Mouse (Mus musculus) ovary, postnatal 14 days (tissue): ENCODE measurements around the gene 1700037H04Rik.

ENCODE experiments used
- DNase-seq: peaks from one replicate; pipeline ENCODE4 v3.0.0; 2022; ENCODE audit warnings: low spot score

Gene 1700037H04Rik

DNA sequence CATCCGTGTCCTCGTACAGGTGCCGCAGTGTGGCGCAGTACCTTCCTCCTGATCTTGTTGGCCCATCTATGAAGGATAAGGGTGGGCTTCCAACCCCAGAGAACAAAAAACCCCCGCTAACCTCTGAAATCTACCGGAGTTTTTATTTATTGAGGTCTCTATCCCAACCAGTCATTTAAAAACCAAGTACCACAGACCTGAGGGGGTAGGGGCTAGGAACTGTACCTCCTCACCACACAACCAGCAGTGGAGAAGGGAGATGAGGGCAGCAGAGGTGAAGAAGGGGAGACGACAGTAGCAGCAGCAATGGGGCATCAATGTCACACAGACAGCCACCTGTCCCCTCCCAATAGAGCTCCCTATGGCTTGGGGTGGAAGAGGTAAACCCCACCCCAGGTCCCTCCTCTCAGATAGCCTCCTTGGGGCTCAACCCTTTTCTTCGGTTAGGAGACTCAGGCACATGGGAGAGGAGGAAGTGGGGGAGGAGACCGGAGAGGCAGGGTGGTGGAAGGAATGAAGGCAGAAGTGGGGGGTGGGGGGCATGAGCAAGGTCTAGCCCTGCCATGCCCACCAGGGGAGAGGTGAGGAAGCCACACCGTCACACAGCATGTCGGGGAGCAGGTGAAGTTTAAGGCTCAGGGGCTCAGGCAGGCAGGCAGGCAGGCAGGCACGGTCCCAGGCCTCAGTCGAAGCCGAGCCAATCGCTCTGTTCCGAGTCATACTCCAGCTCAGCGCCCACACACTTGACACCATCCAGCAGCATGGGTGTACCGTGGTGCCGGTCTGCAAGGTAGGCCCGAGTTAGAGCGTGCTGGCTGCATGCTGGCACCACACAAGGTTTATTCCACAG, 13.5 kb downstream of the 1700037H04Rik start:
- no peak for DNase-seq

DNA sequence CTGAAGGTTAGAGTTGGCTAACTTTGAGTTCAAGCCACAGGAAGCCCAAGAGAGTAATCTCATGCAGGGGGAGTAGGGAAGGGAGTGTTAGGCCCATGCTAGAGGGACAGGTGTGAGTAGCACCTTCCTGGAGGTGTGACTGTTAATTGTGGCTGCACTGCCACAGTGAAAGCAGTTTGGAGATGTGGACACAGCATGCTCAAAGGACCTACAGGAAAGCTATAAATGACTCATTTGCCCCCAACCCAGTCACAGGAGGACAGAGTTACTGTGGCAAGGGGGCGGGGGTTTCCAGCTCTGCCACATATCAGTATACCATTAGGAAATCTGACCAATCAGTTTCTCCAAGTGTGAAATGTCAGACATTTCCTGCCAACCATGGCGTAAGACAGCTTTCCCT, 14.3 kb downstream of the 1700037H04Rik start:
- DNase-seq, result no peak

DNA sequence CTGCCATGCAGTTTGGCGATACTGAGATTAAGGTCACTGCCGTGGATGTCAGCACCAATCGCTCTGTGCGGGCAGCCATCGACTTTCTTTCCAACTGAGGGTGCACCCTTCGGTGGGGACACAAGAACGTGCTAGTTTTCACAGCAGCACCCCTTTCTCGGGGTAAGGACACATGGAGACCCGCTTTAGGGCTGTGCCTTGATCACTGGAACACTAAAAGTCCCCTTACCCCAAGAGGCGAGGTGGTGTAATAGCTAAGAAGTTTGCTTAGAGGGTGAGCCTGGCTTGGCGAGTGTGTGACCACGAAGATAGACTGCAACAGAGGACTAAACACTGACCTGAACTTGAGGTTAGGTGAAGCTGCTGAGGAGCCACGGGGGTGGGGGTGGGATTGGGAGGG, 14.8 kb downstream of the 1700037H04Rik start:
- DNase-seq, result no peak

DNA sequence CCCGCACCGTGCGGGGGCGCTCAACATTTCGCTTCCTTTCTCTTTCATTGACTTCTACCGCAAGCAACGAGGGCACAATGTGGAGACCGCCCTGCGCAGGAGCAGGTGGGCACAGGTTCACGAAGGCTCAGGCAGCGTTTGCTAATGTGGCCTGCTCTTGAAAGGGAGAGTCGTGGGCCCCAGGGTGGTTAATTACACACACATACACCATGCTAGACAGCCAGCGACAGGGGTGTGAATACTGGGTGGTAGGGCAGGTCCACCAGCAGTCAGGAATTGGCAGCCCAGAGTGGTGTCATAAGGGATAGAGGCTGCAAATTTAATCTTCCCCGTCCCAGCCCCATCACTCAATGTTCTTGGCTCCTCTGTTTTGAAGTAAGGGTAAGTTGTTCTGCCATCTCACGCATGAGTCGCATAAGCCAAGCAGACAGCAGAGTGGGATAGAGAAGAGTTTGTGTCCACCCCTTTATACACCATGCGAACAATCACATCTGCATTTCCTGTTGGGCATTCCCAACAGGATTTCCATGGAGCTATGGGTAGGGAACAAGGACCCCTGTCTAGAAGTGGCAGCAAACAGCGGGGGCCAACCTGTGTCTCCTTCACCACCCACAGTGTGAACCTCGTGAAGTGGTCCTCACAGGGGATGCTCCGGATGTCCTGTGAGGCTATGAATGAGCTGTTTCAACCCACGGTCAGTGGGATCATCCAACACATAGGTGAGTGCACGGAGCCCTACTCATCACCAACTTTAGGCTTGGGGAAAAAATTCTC, 16.7 kb downstream of the 1700037H04Rik start:
- DNase-seq, result no peak

DNA sequence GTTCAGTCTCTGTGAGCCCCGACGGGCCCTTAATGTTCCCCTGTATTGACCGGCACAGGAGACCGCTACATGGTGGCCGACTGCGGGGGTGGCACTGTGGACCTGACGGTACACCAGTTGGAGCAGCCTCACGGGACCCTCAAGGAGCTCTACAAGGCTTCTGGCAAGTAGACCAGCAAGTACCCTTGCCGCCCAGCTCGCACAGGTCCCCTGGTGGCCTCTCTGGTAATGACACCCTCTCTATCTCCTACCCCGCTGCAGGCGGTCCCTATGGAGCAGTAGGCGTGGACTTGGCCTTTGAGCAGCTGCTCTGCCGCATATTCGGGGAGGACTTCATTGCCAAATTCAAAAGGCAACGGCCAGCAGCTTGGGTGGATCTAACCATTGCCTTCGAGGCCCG, 17.3 kb downstream of the 1700037H04Rik start:
- peak; percentile 80 for DNase-seq

DNA sequence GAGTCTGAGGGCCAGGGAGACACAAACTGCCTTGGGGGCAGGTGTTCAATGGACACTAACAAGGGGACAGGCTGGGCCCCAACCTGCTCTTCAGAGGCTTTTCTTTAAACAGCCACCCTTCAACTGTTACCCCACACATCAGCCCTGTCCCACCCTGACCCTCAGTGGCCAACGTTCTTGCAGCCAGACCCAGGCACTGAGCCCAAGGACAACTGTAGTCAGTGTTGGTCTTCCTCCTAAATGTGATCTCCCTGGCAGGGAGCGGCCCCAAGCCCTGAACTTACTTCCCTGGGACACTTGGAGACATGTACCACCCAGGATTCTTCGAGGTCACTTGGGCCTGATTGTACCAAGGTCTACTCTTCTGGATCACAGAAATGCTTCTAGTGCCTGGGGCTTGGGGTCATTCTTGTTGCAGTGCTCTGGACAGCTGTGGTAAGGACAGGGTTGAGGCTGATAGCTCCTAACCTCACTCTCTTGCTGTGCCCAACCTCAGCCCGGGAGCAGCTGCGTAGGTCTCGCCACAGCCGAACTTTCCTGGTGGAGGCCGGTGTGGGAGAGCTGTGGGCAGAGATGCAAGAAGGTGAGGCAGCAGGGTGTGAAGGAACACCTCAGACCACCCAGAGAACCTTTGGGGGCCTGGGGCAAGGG, 18.4 kb downstream of the 1700037H04Rik start:
- DNase-seq, result no peak

DNA sequence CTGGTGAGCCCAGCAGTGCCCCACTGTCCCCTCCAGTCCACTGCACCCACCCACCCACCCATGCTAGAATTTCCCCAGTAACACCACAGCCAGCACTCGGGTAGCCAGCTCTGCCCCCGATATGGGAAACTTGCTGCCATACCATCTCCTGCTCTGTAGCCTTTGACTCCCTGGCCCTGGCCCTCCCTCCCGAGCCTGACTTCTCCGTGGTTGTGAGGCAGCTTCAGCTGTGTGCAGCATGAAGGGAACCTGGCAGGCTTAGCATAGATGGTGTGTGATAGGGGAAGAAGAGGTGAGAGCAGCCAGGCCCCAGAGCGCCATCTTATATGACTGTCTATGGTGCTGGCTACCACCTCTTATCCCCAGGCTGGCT, 19.4 kb downstream of the 1700037H04Rik start:
- no peak for DNase-seq

DNA sequence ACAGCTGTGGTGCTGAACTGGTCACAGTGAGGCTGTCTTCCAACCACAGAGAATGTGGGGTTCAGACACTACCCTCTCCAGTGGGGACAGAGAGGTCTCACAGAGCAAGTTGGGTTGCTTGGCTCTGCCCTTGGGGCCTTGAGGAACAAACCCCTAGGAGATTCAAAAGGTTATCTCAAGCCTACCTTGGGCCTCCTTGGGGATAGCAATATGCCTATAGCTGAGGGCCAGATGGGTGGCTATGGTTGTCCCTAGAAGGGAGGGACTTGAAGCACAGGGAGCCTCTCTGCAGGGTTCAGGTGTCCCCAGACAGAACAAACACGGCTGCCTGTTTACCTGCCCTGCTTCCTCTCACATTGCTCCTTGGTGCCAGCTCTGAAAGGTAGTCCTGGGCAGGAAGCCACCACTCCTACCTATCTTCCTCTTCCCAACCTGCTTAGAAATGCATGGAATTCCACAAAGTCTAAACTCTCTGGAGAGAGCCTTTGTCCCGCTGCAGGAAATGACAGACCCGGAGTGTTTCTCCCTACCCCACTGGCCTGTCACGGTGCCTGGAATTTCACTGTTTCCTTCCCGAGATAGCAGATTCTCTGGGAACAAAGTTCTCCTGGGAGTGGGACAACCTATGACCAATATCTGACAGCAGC, 19.9 kb downstream of the 1700037H04Rik start:
- no peak for DNase-seq

DNA sequence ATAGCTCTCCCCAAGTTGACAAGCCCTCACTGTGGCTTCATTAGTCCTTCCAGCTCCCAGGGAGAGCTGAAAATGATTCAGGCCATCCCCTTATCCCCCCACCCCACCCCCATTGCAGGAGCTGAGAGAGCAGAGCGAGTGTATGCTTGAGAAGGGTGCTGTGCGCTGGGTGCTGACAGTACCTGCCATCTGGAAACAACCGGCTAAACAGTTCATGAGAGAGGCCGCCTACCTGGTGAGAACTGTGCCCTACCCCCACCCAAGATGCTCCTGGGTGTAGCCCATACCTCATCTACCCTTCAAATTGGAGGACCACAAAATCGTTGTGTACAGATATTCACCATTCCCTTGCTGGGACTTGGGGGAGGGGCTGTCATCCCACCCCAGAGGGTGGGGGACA, 20.6 kb downstream of the 1700037H04Rik start:
- DNase-seq, result no peak

DNA sequence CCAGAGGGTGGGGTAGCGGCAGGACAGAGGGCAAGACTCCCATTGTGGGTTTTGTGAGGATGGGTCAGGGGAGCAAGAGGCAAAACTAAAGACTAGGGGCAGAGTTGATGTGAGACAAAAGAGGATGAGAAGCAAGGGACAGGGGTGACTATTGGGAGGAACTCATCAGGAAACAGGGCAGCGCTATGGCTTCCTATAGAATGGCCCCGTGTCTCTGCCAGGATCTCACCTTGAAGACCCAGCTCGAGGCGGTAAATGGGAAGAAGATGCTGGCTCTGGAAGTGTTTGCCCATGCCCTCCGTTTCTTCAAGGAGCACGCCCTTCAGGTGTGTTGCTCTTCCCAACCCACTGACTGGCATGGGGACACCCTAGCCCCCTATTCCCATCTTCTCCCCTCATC, 21.1 kb downstream of the 1700037H04Rik start:
- no peak for DNase-seq

DNA sequence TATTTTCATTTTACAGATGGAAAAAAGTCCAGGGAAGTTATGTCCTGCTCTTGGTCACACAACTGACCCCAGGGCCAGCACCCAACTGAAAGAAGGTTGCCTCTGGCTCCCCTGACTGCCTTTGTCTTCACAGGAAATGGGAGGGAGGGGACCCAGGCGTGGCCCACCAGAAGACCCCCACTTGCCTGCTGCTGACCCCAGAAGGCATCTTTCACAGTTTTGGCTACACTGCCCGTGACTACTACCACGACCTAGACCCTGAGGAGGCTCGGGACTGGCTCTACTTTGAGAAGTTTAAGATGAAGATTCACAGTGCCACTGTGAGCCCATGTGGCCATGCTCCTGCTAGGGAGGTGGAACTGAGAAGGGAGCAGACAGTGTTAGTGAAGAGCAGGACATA, 21.6 kb downstream of the 1700037H04Rik start:
- no peak for DNase-seq

DNA sequence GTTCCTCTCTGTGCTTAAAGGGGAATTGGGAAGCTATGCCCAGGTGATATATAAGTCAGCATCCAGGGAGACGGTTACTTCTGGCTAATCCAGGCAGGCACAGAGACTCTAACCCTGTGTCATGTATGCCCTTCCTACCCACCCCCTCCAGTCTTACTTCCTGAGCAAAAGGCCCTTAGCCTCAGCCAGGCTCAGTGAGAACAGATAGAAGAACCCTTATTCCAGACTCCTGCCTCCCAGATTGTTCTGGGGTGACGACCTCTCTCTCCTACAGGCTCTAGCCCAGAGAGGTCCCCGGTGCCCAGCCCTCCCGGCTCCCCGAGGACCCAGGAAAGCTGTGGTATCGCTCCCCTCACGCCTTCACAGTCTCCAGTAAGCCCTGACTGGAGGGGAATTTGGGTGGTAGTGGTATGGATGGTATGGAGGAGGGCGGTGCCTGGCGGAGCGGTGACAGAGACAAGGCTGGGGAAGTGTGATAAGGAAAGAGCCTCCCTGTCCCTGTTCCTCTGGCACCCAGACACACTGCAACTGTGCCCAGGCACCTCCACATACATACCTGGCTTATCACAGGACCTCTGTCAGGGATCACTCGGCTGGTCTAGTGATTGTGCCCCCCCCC, 24.3 kb downstream of the 1700037H04Rik start:
- no peak for DNase-seq

DNA sequence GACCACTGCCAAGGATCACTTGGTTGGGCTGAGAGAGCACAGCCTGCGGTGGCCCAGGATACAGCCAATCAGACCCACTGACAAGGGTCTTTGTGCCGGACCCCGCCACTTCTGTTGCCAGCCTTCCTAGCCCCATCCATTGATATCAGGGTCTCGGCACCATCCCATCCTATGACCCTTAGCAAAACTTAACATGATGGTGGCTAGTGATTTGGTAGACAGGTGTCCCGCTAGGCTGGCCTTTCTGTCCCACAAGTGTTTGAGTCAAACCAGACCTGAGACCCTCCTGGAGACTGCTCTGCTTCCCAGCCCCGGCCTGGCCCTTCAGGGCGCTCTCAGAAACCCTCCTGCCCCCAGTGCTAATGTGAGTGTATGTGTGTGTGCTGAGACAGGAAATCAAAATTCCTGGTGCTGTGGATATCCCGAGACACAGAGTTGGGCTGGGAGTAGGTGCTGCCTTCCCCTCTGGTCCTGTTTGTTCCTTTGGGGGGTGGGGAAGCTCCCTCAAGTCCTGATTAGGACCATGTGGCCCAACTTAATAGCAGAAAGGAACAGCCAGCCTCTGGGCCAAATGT, 25.0 kb downstream of the 1700037H04Rik start:
- no peak for DNase-seq

DNA sequence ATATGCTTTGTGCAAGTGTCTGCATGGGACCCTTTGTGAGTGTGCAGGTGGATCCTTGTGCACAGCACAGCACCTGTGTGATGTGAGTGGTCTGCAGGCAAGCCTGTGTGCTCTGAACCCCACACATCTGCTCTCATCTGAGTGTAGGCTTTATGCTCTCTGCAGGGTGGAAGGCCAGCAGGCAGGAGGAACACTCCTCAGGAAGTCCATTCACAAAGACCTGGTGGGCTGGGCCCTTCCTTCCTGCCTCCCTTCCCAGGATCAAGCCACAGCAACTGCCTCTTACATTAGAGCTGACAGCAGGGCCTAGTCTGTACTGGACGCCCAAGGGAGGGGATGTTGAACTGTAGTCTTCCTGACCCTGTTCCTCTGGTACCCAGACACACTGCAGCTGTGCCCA, 25.5 kb downstream of the 1700037H04Rik start:
- no peak for DNase-seq

DNA sequence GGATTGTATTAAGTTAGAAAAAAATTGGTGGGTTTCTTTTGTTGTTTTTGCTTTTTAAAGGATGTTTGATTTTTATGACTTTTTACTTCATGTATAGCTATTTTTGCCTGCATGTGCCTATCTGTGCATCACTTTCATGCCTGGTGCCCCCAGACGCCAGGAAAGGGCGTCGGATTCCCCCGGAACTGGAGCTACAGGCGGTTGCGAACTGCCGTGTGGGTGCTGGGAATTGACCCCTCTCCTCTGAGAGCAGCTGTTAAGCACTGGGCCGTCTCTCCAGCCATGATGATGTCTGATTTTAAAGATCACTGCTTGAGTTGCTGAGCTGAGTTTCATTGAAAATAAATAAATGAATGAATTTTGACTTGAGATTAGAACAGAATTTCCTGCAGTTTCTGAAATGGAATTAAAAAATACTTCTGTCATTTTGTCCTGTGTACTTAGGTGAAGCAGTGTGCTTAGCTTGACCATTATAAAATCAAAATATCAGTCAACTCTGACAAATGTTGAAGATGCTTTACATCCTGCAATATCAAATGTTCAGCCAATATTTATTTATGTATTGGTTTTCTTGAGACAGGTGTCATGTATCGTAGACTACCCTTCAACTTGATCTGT, 26.8 kb downstream of the 1700037H04Rik start, which contains the start of gene Gm11037:
Gene Gm11037, plus strand, starts transcription at position 568 of the 618 bp plus-strand sequence.
- DNase-seq, result no peak

DNA sequence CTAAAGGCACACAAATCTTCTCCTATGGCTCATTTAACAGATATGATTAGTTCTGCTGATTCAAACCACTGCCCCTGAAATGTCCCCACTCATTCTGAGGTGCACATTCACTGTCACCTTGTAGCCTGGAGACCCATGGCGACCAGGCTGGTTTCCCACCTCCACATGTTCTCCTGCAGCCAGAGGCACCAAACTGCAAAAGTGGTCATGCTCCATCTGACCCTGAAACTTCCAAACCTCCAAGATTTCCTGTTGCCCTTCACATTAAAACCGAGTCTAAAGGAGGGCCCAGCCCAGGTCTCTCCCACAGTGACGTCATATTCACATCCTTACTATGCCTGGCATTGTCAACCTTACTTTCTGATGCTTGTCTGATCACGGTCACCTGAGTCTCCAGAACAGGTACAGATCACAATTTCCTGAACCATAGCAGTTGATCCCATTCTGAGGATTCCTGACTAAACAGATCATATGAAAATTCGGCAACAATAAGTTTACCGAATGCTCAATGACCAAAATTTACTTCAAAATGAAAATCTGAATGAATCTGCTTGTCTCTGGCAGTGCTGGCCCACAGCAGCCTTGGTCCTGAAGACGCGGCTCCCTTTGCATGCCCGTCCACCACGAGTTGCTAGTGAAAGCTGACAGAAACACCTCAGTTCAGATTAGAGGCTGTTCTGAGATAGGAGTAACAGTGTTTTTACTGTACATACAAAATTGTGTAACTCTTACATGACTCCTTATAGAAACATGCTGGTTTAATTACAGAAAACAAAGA, 27.6 kb downstream of the 1700037H04Rik start:
- no peak for DNase-seq

DNA sequence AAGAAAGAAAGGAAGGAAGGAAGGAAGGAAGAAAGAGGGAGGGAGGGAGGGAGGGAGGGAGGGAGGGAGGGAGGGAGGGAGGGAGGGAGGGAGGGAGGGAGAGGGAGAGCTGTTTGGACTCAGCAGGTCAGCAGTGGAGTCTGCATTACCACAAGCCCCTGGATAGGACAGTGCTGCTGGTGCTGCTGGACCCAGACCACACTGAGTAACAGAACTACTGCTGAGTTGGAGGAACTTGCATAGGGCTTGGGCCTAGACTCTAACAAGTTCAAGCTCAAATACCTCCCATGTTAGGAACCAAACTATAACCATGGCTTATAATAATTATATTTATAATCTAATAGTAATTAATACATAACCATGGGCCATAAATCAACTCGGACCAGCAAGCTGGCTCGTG, 29.0 kb downstream of the 1700037H04Rik start:
- no peak for DNase-seq

DNA sequence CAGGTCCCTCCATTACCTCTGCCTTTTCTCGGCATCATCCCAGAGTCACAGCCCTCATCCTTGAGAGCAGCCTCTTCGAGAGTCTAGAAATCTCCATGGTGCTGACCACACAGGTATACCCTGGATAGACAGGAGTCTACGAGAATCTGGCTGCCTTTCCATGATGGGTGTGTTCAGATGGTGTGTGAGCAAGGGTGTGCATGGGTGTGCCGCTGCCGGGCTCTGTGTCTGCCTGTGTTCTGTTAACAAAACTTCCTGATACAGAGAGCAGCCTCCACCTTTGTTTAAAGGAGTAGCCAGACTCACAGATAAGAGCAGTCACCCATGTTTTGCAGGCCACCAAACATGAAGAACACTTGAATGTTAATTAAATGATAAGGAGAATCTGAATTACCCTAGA, 30.0 kb downstream of the 1700037H04Rik start:
- DNase-seq, result no peak

DNA sequence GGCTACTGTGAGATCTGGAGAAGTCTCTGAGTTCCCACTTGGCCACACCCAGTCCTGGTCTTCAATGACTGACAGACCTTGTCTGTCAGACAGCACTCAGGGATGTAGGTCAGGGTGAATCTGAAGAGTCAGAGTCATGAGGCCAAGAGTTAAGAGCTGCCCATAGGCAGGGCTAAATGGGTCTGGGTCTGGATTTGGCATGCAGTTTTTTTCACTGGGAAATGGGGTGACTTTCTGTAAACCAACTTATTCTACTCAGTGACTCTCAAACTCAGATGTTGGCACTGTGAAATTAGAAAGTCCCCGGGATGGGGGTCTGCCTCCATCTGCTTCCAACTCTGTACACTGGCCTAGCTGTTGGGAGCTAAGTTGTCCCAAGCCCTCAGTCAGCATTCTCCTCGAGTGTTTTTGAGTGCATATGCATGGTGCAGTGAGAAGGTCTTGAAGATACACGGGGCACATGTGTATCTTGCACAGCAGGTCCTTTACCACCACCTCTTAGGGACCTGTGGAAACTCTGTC, 31.2 kb downstream of the 1700037H04Rik start:
- no peak for DNase-seq

DNA sequence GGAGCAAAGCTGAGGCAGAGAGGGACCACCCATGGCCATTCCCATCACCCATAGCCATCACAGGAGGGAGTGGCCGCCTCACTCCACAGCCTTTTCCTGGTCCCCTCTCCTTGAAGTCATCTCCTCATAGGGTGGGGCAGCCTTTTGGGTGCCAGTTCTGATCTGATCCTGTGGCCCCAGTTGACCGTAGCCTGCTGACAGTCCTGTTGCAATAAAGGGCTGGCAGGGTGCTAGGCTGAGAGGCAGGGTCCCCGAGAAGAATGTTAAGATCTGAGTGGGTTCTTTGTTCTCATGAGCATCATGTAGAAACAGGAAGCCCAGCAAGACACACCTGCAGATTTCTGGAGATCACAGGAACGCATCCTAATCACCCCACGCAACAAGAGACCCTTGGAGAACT, 31.7 kb downstream of the 1700037H04Rik start:
- no peak for DNase-seq
